Mouse (Mus musculus): ENCODE results near the gene Lrrc2. TPM values are rescaled to one million over a fixed set of nuclear protein-coding genes. Genes with fewer than 3 reads are reported as not detected.

Lrrc2 gene
- polyA plus RNA-seq (2015; fragmentation: Nextera tagmentation; extraction: Ambion mirVana), result 0.19 and 0.45 TPM in 2 replicates

DNA sequence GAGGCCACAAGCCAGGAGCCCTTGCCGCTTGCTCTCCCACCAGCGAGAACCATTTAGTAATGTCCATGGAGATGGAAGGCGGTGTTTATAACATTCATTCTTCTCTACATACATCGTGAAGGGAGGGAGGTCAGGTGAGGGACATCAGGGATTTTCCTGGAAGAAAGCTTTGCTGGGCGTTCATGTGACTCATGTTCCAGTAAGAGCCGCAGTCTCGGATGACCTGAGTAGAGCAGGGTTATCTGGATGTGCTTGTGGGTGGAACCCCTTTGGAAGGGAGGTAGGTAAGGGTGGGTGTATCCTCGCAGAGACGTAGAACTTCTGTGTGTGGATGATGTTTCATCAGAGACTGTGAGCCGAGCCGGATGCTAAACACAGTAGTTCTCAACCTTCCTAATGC is at the start of gene Lrrc2:
Lrrc2 (plus strand) TSS at position 149 of the 400 bp plus-strand sequence.
- ATAC-seq (ENCODE audit: borderline replicate concordance, extremely low read depth, low FRiP score, low TSS enrichment), result no peak
- no peak within 1 kb of the TSS for H3K9ac ChIP-seq
- H3K27ac ChIP-seq, result no peak within 1 kb of the TSS
- 68% methylated on average over 11 of the region's 11 CpGs for WGBS
- no peak within 1 kb of the TSS for H3K4me3 ChIP-seq
- peaks cover 72% of the 10 kb centered on the region for H3K27me3 ChIP-seq
- H3K9me3 ChIP-seq, result no peaks in the 10 kb centered on the region
- no peak within 1 kb of the TSS for H3K4me2 ChIP-seq
- no peaks in the 10 kb centered on the region for H3K36me3 ChIP-seq
- H3K4me1 ChIP-seq, result no peaks in the 10 kb centered on the region

DNA sequence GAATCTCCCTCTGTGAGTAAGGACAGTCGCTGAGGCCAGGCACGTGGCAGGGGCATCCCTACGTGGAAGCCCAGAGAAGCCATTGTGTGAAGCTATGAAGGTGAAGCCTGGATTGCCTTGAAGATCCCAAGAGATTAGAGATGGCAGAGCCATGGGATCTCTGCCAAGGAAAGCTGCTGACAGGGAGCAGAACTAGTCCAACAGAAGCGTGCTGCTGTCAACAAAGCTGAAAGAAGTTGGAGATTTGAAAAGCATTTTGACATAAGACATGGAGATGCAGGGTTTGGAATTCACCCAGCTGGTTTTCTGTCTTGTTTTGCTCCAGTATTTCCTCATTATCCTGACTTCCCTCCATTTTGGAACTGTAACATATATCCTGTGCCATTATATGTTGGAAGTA is 49.1 kb upstream of the Lrrc2 start:
- no peak overlapping the region for H3K4me3 ChIP-seq
- no peaks in the 10 kb centered on the region for H3K4me1 ChIP-seq
- H3K4me2 ChIP-seq, result no peak overlapping the region
- WGBS, result 75% methylated on average over 4 of the region's 4 CpGs
- no peaks in the 10 kb centered on the region for H3K36me3 ChIP-seq
- H3K27ac ChIP-seq, result no peak overlapping the region
- no peaks in the 10 kb centered on the region for H3K9me3 ChIP-seq
- H3K27me3 ChIP-seq, result no peaks in the 10 kb centered on the region
- H3K9ac ChIP-seq, result no peak overlapping the region
- no peak for ATAC-seq (ENCODE audit: borderline replicate concordance, extremely low read depth, low FRiP score, low TSS enrichment)

DNA sequence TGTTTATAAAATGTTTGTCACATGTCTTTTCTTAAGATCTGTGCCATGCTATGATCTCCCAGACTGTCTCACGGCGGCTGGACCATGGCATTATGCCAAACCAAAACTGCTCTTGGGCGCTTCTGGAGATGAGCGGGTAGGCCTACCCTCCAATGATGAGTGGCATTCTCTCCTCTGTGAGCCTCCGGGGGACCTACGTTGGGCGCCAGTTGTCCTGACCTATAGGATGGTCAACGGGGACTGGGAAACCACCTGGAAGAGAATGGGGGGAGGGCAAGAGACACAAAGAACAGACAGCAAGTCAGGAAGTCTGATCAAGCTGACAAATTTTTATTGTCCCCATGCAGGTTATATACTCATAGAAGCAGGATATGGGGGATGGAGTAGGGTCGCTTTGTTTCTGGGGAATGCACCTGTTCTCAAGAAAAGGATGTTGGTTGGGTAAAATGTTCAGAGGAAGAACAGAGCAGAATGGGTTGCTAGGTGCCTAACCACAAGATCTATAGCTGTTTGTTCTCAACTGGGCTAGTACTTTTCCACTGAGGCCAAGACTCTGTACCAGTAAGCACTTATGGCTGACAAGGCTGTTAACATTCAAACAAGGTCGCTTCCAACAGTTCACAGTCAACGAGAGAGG is 44.0 kb upstream of the Lrrc2 start:
- H3K4me1 ChIP-seq, result no peaks in the 10 kb centered on the region
- H3K4me3 ChIP-seq, result no peak overlapping the region
- no peak for ATAC-seq (ENCODE audit: borderline replicate concordance, extremely low read depth, low FRiP score, low TSS enrichment)
- H3K27me3 ChIP-seq, result no peaks in the 10 kb centered on the region
- no peak overlapping the region for H3K4me2 ChIP-seq
- no peak overlapping the region for H3K9ac ChIP-seq
- H3K27ac ChIP-seq, result no peak overlapping the region
- WGBS, result 86% methylated on average over 11 of the region's 11 CpGs
- H3K9me3 ChIP-seq, result no peaks in the 10 kb centered on the region
- H3K36me3 ChIP-seq, result no peaks in the 10 kb centered on the region

DNA sequence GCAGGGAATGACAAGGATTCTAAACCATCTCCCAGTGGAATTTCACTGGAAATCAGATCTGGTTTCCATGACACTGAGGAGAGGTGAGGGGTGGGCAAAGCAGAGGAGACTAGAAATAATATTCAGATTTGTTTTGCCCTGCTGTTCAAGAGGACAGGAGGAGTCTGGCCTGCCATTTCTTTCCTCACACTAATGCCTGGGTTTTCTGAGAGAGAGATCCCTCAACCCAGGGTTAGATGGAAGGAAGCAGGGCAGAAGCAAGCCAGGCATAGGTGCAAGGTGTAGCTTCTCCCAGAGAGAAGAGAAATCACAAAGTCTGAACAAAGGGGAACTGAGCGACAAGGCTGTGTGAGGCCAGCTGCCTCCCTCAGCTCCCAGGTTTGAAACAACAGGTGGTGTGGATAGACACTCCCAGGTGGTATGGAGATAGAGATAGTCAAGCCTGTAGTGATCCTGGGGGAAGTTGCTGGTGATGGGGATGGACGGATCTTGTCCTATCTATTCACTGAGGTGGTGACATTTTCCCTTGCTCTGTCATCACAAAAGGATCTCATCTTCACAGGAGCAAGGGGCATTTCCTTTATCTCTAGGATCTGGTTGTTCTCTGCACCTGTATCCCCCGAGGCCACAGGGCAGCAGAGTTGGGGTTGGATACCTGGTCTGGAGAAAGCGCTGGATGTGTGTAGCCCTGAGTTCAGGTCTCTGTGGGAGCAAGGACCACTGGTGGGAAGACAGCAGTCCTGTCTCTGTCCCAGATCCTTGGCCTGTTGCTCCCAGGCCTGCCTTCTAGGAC is 43.3 kb upstream of the Lrrc2 start:
- no peak for ATAC-seq (ENCODE audit: borderline replicate concordance, extremely low read depth, low FRiP score, low TSS enrichment)
- Histone ChIP-seq H3K36me3 (no peaks in the 10 kb centered on the region), H3K4me1 (no peaks in the 10 kb centered on the region), H3K4me2 (no peak overlapping the region), H3K27me3 (no peaks in the 10 kb centered on the region), H3K9me3 (no peaks in the 10 kb centered on the region), H3K27ac (no peak overlapping the region), H3K9ac (no peak overlapping the region), H3K4me3 (no peak overlapping the region)
- 77% methylated on average over 4 of the region's 4 CpGs for WGBS

DNA sequence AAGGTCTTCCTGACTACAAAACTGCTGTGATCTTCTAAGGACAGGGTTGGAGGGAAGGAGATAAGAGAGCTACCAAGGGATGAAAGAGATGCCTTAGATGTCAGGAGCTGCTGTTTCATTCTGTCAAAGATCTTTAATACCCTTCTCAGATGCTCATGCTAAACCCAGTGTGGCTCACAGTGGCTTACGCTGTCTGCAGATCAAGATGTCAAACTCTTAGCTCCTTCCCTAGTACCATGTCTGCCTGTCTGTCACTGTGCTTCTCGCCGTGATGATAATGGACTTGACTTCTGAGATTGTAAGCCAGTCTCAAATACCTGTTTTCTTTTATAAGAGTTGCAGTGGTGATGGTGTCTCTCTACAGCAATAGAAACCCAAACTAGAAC is 42.7 kb upstream of the Lrrc2 start:
- no peaks in the 10 kb centered on the region for H3K27me3 ChIP-seq
- no peak overlapping the region for H3K9ac ChIP-seq
- no peaks in the 10 kb centered on the region for H3K36me3 ChIP-seq
- H3K4me2 ChIP-seq, result no peak overlapping the region
- WGBS, result 85% methylated on average over 3 of the region's 3 CpGs
- H3K4me1 ChIP-seq, result no peaks in the 10 kb centered on the region
- H3K27ac ChIP-seq, result no peak overlapping the region
- H3K9me3 ChIP-seq, result no peaks in the 10 kb centered on the region
- no peak for ATAC-seq (ENCODE audit: borderline replicate concordance, extremely low read depth, low FRiP score, low TSS enrichment)
- no peak overlapping the region for H3K4me3 ChIP-seq

DNA sequence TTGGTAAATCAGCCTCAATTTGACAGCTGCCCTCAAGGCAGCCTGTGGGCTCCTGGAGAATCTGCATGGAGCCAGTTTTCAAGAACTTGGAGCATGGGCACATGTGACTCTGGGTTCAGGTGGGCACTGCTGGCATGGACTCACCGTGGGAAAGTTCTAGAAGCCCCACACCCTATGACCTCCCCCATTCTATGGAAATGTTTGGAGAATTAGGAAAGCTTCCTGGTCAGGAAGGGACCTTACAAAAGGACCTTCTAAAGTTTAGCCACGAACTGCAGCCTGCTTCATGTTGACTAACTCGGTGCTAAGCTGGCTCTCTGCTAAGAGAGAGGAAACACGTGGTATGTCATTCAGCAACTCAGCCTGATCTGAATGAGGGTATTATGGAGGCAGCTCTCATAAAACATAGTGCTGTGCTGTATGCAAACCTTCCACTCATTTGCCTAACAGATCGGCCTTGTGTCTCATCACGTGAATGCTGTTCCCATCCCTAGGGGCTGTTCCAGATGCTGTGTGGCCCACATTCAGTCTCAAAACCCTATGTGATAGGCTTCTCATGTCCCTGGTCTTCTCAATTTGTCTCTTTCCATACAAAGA is 41.9 kb upstream of the Lrrc2 start:
- Histone ChIP-seq H3K9ac (no peak overlapping the region), H3K27ac (no peak overlapping the region), H3K27me3 (no peaks in the 10 kb centered on the region), H3K9me3 (no peaks in the 10 kb centered on the region), H3K36me3 (no peaks in the 10 kb centered on the region), H3K4me1 (no peaks in the 10 kb centered on the region), H3K4me2 (no peak overlapping the region), H3K4me3 (no peak overlapping the region)
- WGBS, result 71% methylated on average over 6 of the region's 6 CpGs
- ATAC-seq (ENCODE audit: borderline replicate concordance, extremely low read depth, low FRiP score, low TSS enrichment), result no peak

DNA sequence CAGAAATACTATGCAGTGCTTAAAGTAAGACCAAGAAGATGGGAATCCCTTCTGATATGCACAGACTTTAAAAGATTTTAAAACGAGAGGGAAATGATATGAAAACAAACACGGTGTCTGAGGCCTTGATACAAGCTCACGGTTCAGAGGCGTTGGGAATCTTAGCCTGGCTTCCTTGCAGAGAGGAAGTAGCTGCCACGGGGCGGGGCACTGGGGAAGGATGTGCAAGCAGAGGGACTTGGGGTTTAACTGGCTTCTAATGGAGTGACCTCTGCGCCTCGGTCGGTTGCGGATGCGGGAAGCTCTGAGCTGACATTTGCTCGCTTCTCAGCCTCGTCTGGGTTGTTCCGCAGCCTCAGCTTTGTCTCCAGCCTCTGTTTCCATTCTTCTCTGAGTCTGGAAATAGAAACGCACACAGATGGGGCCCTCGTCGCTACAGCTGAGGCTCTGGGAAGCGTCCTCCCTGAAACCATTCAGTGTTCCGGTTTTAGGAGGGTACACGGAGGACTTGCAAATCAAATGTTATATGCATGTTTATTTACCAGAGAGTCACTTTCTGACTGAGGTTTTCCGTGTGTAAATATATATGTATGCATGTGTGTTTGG is 36.6 kb upstream of the Lrrc2 start:
- WGBS, result 52% methylated on average over 21 of the region's 21 CpGs
- H3K9ac ChIP-seq, result no peak overlapping the region

DNA sequence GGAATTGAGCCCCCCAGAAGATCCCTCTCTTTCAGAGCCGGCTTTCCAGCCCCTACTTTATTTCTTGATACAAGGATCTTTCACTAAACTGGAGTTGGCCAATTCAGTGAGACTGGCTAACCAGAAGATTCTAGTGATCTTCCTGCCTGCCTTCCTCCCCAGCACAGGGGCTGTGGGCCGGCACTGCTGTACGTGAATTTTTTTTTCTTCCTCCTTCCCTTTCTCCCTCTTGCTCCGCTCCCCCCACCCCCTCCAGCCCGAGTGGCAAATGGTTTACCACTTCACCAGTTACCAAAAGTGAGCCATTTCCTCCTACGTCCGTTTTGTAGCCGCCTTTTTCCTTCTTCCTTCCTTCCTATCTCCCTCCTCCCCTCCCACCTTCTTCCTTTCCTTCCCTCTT is 35.9 kb upstream of the Lrrc2 start:
- Histone ChIP-seq H3K4me3 (no peak overlapping the region), H3K36me3 (no peaks in the 10 kb centered on the region), H3K27me3 (no peaks in the 10 kb centered on the region), H3K27ac (no peak overlapping the region), H3K9ac (no peak overlapping the region), H3K4me1 (no peaks in the 10 kb centered on the region), H3K4me2 (no peak overlapping the region), H3K9me3 (no peaks in the 10 kb centered on the region)
- ATAC-seq (ENCODE audit: borderline replicate concordance, extremely low read depth, low FRiP score, low TSS enrichment), result no peak
- 42% methylated on average over 8 of the region's 8 CpGs for WGBS

More for the DNA sequence above, 36.6 kb upstream of the Lrrc2 start:
- Histone ChIP-seq H3K27me3 (no peaks in the 10 kb centered on the region), H3K27ac (no peak overlapping the region), H3K4me2 (no peak overlapping the region), H3K4me3 (no peak overlapping the region), H3K4me1 (no peaks in the 10 kb centered on the region), H3K36me3 (no peaks in the 10 kb centered on the region), H3K9me3 (no peaks in the 10 kb centered on the region)
- ATAC-seq (ENCODE audit: borderline replicate concordance, extremely low read depth, low FRiP score, low TSS enrichment), result no peak

DNA sequence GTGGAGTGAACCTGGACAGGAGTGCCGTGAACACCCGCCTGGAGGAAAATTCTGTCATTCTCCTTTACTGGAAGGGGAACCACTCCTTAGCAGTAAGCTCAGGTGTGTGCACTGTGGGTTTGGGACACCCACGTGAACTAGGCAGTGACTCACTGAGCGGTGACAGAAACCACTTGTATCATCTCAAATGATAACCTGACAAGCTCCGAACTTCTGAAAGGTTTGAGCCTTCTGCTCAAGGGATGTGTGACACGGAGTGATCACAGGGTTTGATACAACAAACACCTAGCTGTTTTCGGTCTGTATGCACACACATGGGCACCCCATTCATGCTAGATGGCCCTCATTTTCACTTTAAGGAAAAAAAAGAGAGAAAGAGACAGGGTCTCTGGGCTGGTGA is 34.6 kb upstream of the Lrrc2 start, which contains the start of gene Fam240a:
Fam240a (minus strand) TSS at position 76 of the 400 bp plus-strand sequence.
- no peak within 1 kb of the TSS for H3K27ac ChIP-seq
- H3K27me3 ChIP-seq, result no peaks in the 10 kb centered on the region
- no peak within 1 kb of the TSS for H3K4me3 ChIP-seq
- WGBS, result 83% methylated on average over 7 of the region's 7 CpGs
- H3K4me1 ChIP-seq, result no peaks in the 10 kb centered on the region
- no peak for ATAC-seq (ENCODE audit: borderline replicate concordance, extremely low read depth, low FRiP score, low TSS enrichment)
- H3K9me3 ChIP-seq, result no peaks in the 10 kb centered on the region
- H3K4me2 ChIP-seq, result no peak within 1 kb of the TSS
- no peak within 1 kb of the TSS for H3K9ac ChIP-seq
- no peaks in the 10 kb centered on the region for H3K36me3 ChIP-seq

DNA sequence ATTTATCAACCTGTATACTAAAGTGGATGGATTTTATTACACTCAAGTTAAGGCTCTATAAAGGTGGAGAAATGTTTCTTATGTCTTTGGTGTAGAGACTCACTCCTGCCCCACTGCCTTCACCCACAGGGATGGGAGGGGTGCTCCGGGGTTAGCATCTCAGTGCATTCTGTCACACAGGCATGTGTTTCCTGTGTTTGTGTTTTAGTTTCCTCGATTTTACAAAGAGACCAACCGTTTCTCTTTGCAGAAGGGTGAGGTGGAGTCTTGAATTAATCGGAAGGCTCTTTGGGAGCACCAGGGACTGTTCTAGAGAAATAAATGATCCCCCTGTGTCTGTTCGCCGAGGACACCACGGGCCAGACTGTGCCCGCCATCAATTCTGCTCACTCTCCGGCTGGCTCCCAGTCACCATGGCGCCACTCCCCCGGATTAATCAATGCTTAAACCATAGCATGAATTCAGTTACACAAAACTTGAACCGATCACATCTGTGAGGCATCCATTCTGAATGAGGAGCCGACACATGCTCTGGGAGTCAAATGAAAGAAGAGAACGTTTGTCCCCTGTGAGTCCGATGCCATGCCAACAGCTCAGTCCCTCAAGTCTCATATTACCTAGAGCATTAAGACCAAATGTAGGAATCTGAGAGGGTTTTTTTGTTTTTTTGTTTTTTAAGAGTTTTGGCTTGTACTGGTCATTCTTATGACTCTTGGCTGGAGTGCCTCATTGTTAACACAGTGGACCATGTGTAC is 30.5 kb upstream of the Lrrc2 start:
- 54% methylated on average over 15 of the region's 15 CpGs for WGBS
- H3K27me3 ChIP-seq, result no peaks in the 10 kb centered on the region
- no peak overlapping the region for H3K4me2 ChIP-seq
- peak overlapping the region; percentile 51 for H3K27ac ChIP-seq
- H3K4me1 ChIP-seq, result no peaks in the 10 kb centered on the region
- H3K9me3 ChIP-seq, result no peaks in the 10 kb centered on the region
- H3K9ac ChIP-seq, result no peak overlapping the region
- no peak overlapping the region for H3K4me3 ChIP-seq
- H3K36me3 ChIP-seq, result no peaks in the 10 kb centered on the region
- ATAC-seq (ENCODE audit: borderline replicate concordance, extremely low read depth, low FRiP score, low TSS enrichment), result no peak

DNA sequence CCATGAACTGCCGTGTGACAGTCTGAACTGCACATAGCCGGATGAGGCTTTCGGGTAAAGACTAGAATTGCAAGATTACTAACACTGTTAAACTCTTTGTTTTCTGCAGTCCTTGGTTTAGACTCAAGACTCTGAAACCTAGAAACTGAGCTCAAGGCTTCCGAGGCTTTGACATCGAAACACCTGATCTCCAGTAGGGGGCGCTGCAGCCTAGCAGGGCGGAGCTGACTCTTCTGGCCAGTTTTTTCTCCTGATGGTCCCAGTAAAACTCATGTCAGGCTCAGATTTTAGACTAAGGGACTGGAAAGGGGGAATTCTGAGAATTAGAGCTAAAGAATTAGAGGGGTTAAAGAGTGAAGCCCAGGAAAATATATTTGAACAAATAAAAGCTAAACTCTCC is 28.6 kb upstream of the Lrrc2 start:
- Histone ChIP-seq H3K4me2 (no peak overlapping the region), H3K4me1 (no peaks in the 10 kb centered on the region), H3K27me3 (no peaks in the 10 kb centered on the region), H3K27ac (no peak overlapping the region), H3K9ac (no peak overlapping the region), H3K36me3 (no peaks in the 10 kb centered on the region), H3K9me3 (no peaks in the 10 kb centered on the region), H3K4me3 (no peak overlapping the region)
- WGBS, result 14% methylated on average over 7 of the region's 7 CpGs
- ATAC-seq (ENCODE audit: borderline replicate concordance, extremely low read depth, low FRiP score, low TSS enrichment), result no peak
